Comparison of ENCODE assay signal across 8 mouse cellular contexts in genomic region chr9:37054703-37055102, GRCm38 (mm10).
A peak's percentile ranks its signal among the peaks of the same experiment; 100 is the strongest.
DNase-seq lines count a peak whose midpoint lies in the region; ATAC-seq and TF ChIP-seq lines count a peak whose summit lies in the region.

No protein-coding gene starts in this region.

- H3K4me1 ChIP-seq in neural tube, embryonic 11.5 days (ENCODE audit: control insufficient read depth, insufficient read depth, low read length): peaks cover 42% of the 10 kb centered on the region
- H3K4me1 ChIP-seq in hindbrain, embryonic 14.5 days (replicated peaks; ENCODE audit: control insufficient read depth, insufficient read depth, low read length): peaks cover 43% of the 10 kb centered on the region
- peaks cover 7% of the 10 kb centered on the region; the same call in 1 of the 2 replicates for H3K4me1 ChIP-seq in stomach, postnatal 0 days (replicated peaks; ENCODE audit: control insufficient read depth, insufficient read depth)

- no peak for DNase-seq in neural tube, embryonic 11.5 days (ENCODE audit: low spot score)
- DNase-seq in neural tube, embryonic 10.5 days (ENCODE audit: extremely low spot score, low spot score): no peak
- peak; percentile 43 for DNase-seq in forelimb bud, embryonic 11.5 days (ENCODE audit: low read depth, low spot score)
- DNase-seq in hindbrain, embryonic 14.5 days (ENCODE audit: low spot score): no peak
- DNase-seq in lung, postnatal 14 days: peak; percentile 52
- no peak for DNase-seq in stomach, postnatal 0 days (ENCODE audit: low spot score)
- no peak for DNase-seq in adrenal gland, adult 8-10 months
- DNase-seq in adrenal gland, adult 2 months: no peak

- H3K36me3 ChIP-seq in neural tube, embryonic 11.5 days (ENCODE audit: control insufficient read depth, insufficient read depth, low read length): no peaks in the 10 kb centered on the region
- H3K36me3 ChIP-seq in hindbrain, embryonic 14.5 days (replicated peaks; ENCODE audit: control insufficient read depth, insufficient read depth): no peaks in the 10 kb centered on the region
- no peaks in the 10 kb centered on the region for H3K36me3 ChIP-seq in stomach, postnatal 0 days (ENCODE audit: control insufficient read depth, insufficient read depth, low read length)

- no peak for TF ChIP-seq EP300 in stomach, postnatal 0 days (optimal IDR thresholded peaks at IDR 0.05)

- H3K9ac ChIP-seq in neural tube, embryonic 11.5 days (ENCODE audit: low read length): no peak overlapping the region
- H3K9ac ChIP-seq in hindbrain, embryonic 14.5 days: no peak overlapping the region
- no peak overlapping the region; the same call in 1 of the 2 replicates for H3K9ac ChIP-seq in stomach, postnatal 0 days (ENCODE audit: low read length)

- H3K9me3 ChIP-seq in neural tube, embryonic 11.5 days (ENCODE audit: control insufficient read depth, low read length): no peaks in the 10 kb centered on the region
- H3K9me3 ChIP-seq in hindbrain, embryonic 14.5 days (ENCODE audit: control insufficient read depth, low read length): no peaks in the 10 kb centered on the region
- H3K9me3 ChIP-seq in stomach, postnatal 0 days (ENCODE audit: control insufficient read depth, low read length): no peaks in the 10 kb centered on the region

- no peaks in the 10 kb centered on the region for H3K27me3 ChIP-seq in neural tube, embryonic 11.5 days (ENCODE audit: control insufficient read depth, insufficient read depth, low read length)
- no peaks in the 10 kb centered on the region for H3K27me3 ChIP-seq in hindbrain, embryonic 14.5 days (ENCODE audit: control insufficient read depth, insufficient read depth, low read length)
- H3K27me3 ChIP-seq in stomach, postnatal 0 days (ENCODE audit: control insufficient read depth, insufficient read depth, low read length): no peaks in the 10 kb centered on the region

- ATAC-seq in neural tube, embryonic 11.5 days (ENCODE audit: insufficient read depth, low FRiP score, low TSS enrichment): no peak
- no peak for ATAC-seq in hindbrain, embryonic 14.5 days (ENCODE audit: low FRiP score)
- peak; percentile 47; the same call in 1 of the 2 replicates for ATAC-seq in stomach, postnatal 0 days (ENCODE audit: low FRiP score, low TSS enrichment)

- WGBS in neural tube, embryonic 11.5 days: 17% methylated on average over 5 of the region's 5 CpGs
- 15% methylated on average over 5 of the region's 5 CpGs for WGBS in hindbrain, embryonic 14.5 days
- 43% methylated on average over 5 of the region's 5 CpGs for WGBS in stomach, postnatal 0 days

- no peak for TF ChIP-seq CTCF in stomach, postnatal 0 days (IDR thresholded peaks at IDR 0.05; ENCODE audit: low read depth)

- no peak overlapping the region for H3K4me3 ChIP-seq in neural tube, embryonic 11.5 days (ENCODE audit: low read depth, low read length)
- H3K4me3 ChIP-seq in hindbrain, embryonic 14.5 days (replicated peaks; ENCODE audit: low read length): no peak overlapping the region
- no peak overlapping the region for H3K4me3 ChIP-seq in stomach, postnatal 0 days (ENCODE audit: low read depth, low read length)

- H3K4me2 ChIP-seq in neural tube, embryonic 11.5 days (ENCODE audit: low read depth): peak overlapping the region; percentile 42
- H3K4me2 ChIP-seq in hindbrain, embryonic 14.5 days (replicated peaks): peak overlapping the region; percentile 44
- no peak overlapping the region for H3K4me2 ChIP-seq in stomach, postnatal 0 days (replicated peaks; ENCODE audit: low read depth)

- peak overlapping the region; percentile 83 for H3K27ac ChIP-seq in neural tube, embryonic 11.5 days (ENCODE audit: low read depth, low read length)
- H3K27ac ChIP-seq in hindbrain, embryonic 14.5 days: peak overlapping the region; percentile 27
- peak overlapping the region; percentile 78 for H3K27ac ChIP-seq in stomach, postnatal 0 days (replicated peaks)

Comparison
In these comparisons a context has a peak if more than half of its experiments do, and no peak if none do; other contexts are left out.
1. DNase-seq: peak in forelimb bud, embryonic 11.5 days (single experiment) and lung, postnatal 14 days (single experiment); none in neural tube, embryonic 11.5 days (single experiment), neural tube, embryonic 10.5 days (single experiment), hindbrain, embryonic 14.5 days (single experiment), stomach, postnatal 0 days (single experiment), adrenal gland, adult 8-10 months (single experiment) and adrenal gland, adult 2 months (single experiment).
2. H3K27ac ChIP-seq: peak in every context shown above with its lines; median percentile 83 in neural tube, embryonic 11.5 days; 78 in stomach, postnatal 0 days; 27 in hindbrain, embryonic 14.5 days.